Mouse (Mus musculus): ENCODE results near the gene Fbxl17.

The Fbxl17 gene

GRCm38 (mm10) chr17:63017605-63018167 lies 482.1 kb downstream of the Fbxl17 start:
- no peak for DNase-seq

- no peak for DNase-seq
Measured at GRCm38 (mm10) chr17:63012571-63012923, 487.3 kb downstream of the Fbxl17 start.

- DNase-seq, result peak; percentile 1
Measured at GRCm38 (mm10) chr17:63011893-63012570, 487.8 kb downstream of the Fbxl17 start.

- no peak for DNase-seq
Measured at GRCm38 (mm10) chr17:63010830-63011229, 489.0 kb downstream of the Fbxl17 start.

GRCm38 (mm10) chr17:63008788-63009187 lies 491.0 kb downstream of the Fbxl17 start:
- DNase-seq, result no peak

GRCm38 (mm10) chr17:63008277-63008676 lies 491.5 kb downstream of the Fbxl17 start:
- DNase-seq, result no peak

- DNase-seq, result no peak
Measured at GRCm38 (mm10) chr17:63007876-63008275, 491.9 kb downstream of the Fbxl17 start.

Data from cerebellum, adult 9-10 months (tissue).